Mouse (Mus musculus) left cerebral cortex, postnatal 10 days (tissue): ENCODE data around the gene Pax4. TPM values are rescaled to one million over a fixed set of nuclear protein-coding genes. Genes with fewer than 3 reads are reported as not detected.

Source experiments
- DNase-seq, 2 experiments: peaks; one replicate each; pipeline ENCODE4 v3.0.0; 2021 to 2022; ENCODE audit warnings: low spot score in 2 of 2, mixed read lengths in 1 of 2; ENCODE audit errors: extremely low spot score in 1 of 2
- intact Hi-C: fragments of 180-260 bp; cut with DNase I; formaldehyde crosslinking; loops from one replicate; pipeline ENCODE4 v1.15.1; 2025
- total RNA-seq, 2 experiments: library from RNA; stranded (reverse); gene quantifications; 2 replicates each; pipeline ENCODE4 v1.2.3; 2021

The Pax4 gene
- total RNA-seq, 2 experiments from 2014 or later = not detected

- intact Hi-C loops = no loop called here
- DNase-seq = no peak
Measured at GRCm38 (mm10) chr6:28416981-28417380, 32.2 kb downstream of the Pax4 start.

GRCm38 (mm10) chr6:28411236-28411635, 37.9 kb downstream of the Pax4 start:
- DNase-seq = no peak
- intact Hi-C loops = no loop called here

GRCm38 (mm10) chr6:28410053-28410452, 39.1 kb downstream of the Pax4 start:
- intact Hi-C loops = no loop called here
- DNase-seq = no peak

- intact Hi-C loops = no loop called here
- DNase-seq = no peak
Measured at GRCm38 (mm10) chr6:28399791-28400190, 49.4 kb downstream of the Pax4 start.

- no peak for DNase-seq
- intact Hi-C loops = no loop called here
Measured at GRCm38 (mm10) chr6:28398726-28399125, 50.4 kb downstream of the Pax4 start.

- DNase-seq = peak in 1 of 2 experiments; percentile 21
- intact Hi-C loops = no loop called here
Measured at GRCm38 (mm10) chr6:28397681-28398203, 51.4 kb downstream of the Pax4 start, which contains the start of gene Zfp800. Gene Zfp800, minus strand, starts transcription at chr6:28398005.

GRCm38 (mm10) chr6:28396853-28397457, 52.2 kb downstream of the Pax4 start:
- DNase-seq = no peak
- intact Hi-C loops = no loop called here

- intact Hi-C loops = no loop called here
Measured at GRCm38 (mm10) chr6:28396051-28396852, 52.9 kb downstream of the Pax4 start.

More at GRCm38 (mm10) chr6:28396051-28396852, 52.9 kb downstream of the Pax4 start:
- DNase-seq = no peak

Other genes starting within 250 kb of the Pax4 start
- gene Zfp800, start 51.3 kb downstream of the Pax4 start, total RNA-seq = 10 to 100 TPM; 14.2 to 16.0 TPM
- 100 to 1,000 TPM; 401 to 406 TPM for gene Arf5, start 25.8 kb downstream of the Pax4 start, total RNA-seq
- under 1 TPM in 1 of 2 experiments, not detected in 1; 0.17 TPM for gene Fscn3, start 21.6 kb downstream of the Pax4 start, total RNA-seq
- 10 to 100 TPM; 14.6 TPM for gene Gcc1, start 21.0 kb downstream of the Pax4 start, total RNA-seq
- gene Snd1, start 25.8 kb upstream of the Pax4 start, total RNA-seq = 100 to 1,000 TPM; 109 to 116 TPM